Mouse (Mus musculus) stomach, embryonic 14.5 days (tissue): ENCODE data around the gene H2afy. TPM values are rescaled to one million over a fixed set of nuclear protein-coding genes. Genes with fewer than 3 reads are reported as not detected.

ENCODE experiments used
- ATAC-seq: fragments of 200-750 bp; cut with Nextera tagmentation; 2 replicates; pipeline ENCODE4 v1.8.0; 2017; ENCODE audit warnings: low read depth, moderate TSS enrichment; ENCODE audit not compliant: insufficient number of reproducible peaks, insufficient read depth, low FRiP score
- H3K27ac ChIP-seq: fragments of 300-500 bp; sonication (generic); 2 replicates; pipeline ENCODE4 v1.5.1; 2014; ENCODE audit warnings: mild to moderate bottlenecking, low read length, moderate library complexity, mixed read lengths
- H3K27me3 ChIP-seq: fragments of 300-500 bp; sonication (generic); 2 replicates; pipeline ENCODE4 v1.6.1; 2014; ENCODE audit warnings: low read length, control low read depth, mixed read lengths; ENCODE audit not compliant: control insufficient read depth, insufficient read depth
- H3K36me3 ChIP-seq: fragments of 300-500 bp; sonication (generic); 2 replicates; pipeline ENCODE4 v1.6.1; 2014; ENCODE audit warnings: mild to moderate bottlenecking, control low read depth, low read length, moderate library complexity, mixed read lengths; ENCODE audit not compliant: control insufficient read depth, insufficient read depth
- H3K4me1 ChIP-seq: fragments of 300-500 bp; sonication (generic); 2 replicates; pipeline ENCODE4 v1.6.1; 2014; ENCODE audit warnings: low read length, control low read depth, mixed read lengths; ENCODE audit not compliant: control insufficient read depth, insufficient read depth
- H3K4me2 ChIP-seq: fragments of 300-500 bp; sonication (generic); replicated peaks from 2 replicates; pipeline ENCODE4 v1.6.1; 2014; ENCODE audit warnings: low read depth, low read length, control low read depth
- H3K4me3 ChIP-seq: fragments of 300-500 bp; sonication (generic); 2 replicates; pipeline ENCODE4 v1.5.1; 2014; ENCODE audit warnings: low read depth, low read length, control low read depth
- H3K9ac ChIP-seq: fragments of 300-500 bp; sonication (generic); replicated peaks from 2 replicates; pipeline ENCODE4 v1.6.1; 2014; ENCODE audit warnings: low read depth, mild to moderate bottlenecking, control low read depth, low read length, moderate library complexity, mixed read lengths
- H3K9me3 ChIP-seq: fragments of 300-500 bp; sonication (generic); 2 replicates; pipeline ENCODE4 v1.6.1; 2016; ENCODE audit warnings: low read depth, low read length, control low read depth; ENCODE audit not compliant: control insufficient read depth
- WGBS: fragments of 180-500 bp; shearing (Covaris S2); extraction: QIAGEN DNeasy Blood & Tissue Kit; methylation state at CpG from one replicate; pipeline ENCODE4 v1.1.7; 2014; 5-methylcytosine and 5-hydroxymethylcytosine counted together
- polyA plus RNA-seq: library from polyadenylated mRNA; unstranded; fragments of >200 nt; fragmentation: Nextera tagmentation; extraction: Ambion mirVana; gene quantifications from 2 replicates; pipeline ENCODE4 v1.2.1, GENCODE M21; 2014

Gene H2afy
- polyA plus RNA-seq, 1 experiment from 2014 or later = 375 TPM

DNA sequence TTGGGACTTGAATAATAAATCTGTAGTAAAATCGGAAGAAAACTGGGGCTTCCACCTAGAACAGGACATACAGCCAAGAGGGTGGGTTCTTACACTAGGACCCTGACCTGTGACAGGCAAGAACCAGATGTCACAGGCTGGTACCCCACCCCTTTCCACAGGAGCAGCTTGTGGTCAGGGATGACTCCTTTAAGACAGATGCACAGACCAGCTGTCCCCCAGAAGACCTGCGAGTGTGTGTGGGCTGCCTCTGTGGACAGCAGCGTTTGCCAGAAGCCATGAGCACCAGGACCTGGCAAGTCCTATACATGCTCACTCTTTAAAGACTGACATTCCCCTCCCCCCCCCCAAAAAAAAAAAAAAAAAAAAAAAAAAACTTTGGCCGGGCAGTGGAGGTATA, 7.1 kb downstream of the H2afy start:
- H3K9me3 ChIP-seq = no peaks in the 10 kb centered on the region
- peaks cover 51% of the 10 kb centered on the region for H3K36me3 ChIP-seq
- H3K4me3 ChIP-seq = no peak overlapping the region
- no peak for ATAC-seq
- H3K9ac ChIP-seq = no peak overlapping the region
- peaks cover 16% of the 10 kb centered on the region for H3K4me1 ChIP-seq
- 78% methylated on average over 4 of the region's 4 CpGs for WGBS
- H3K27me3 ChIP-seq = no peaks in the 10 kb centered on the region
- no peak overlapping the region for H3K4me2 ChIP-seq
- no peak overlapping the region for H3K27ac ChIP-seq

DNA sequence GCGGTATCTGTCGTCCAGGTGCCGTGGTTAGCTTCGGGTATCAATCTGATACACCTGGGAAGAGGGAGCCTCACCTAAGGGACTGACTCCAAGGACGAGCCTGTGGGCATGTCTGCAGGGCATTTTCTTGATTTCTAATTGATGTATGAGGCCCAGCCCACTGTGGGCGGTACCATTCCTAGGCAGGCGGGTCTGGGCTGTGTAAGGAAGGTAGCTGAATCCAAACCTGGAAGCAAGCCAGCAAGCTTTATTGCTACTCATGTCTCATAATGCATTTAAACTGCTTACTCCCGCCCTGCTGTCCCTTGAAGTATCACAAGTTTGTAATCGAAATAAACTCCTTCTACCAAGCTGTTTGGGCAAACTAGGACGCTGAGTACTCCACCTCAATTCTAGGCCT, 10.5 kb downstream of the H2afy start:
- Histone ChIP-seq H3K4me2 (no peak overlapping the region), H3K9me3 (no peaks in the 10 kb centered on the region), H3K27ac (no peak overlapping the region), H3K27me3 (no peaks in the 10 kb centered on the region), H3K9ac (no peak overlapping the region), H3K4me1 (no peaks in the 10 kb centered on the region), H3K4me3 (no peak overlapping the region), H3K36me3 (peaks cover 80% of the 10 kb centered on the region)
- 83% methylated on average over 10 of the region's 10 CpGs for WGBS
- ATAC-seq = no peak

DNA sequence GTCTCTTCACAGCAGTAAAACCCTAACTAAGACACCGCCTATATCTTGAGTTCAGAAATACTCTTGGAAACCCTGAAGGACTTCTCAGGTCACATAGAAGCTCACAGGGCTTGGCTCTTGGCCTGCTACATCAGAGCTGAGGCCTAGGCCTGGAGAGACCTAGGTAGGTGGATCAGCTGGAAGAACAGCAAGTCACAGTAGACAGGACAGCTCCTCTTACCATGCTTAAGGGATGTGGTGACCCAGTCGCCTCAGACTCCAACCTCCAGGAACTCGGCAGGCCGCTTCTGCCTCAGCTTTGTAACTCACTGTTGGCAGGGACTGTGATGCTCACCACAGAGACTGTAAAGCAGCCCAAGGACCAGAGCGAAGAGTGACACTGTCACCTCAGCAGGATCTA, 13.1 kb downstream of the H2afy start:
- Histone ChIP-seq H3K9ac (no peak overlapping the region), H3K27me3 (no peaks in the 10 kb centered on the region), H3K36me3 (peaks cover 86% of the 10 kb centered on the region), H3K4me1 (peaks cover 4% of the 10 kb centered on the region; the same call in 1 of the 2 replicates), H3K4me3 (no peak overlapping the region), H3K9me3 (no peaks in the 10 kb centered on the region), H3K27ac (no peak overlapping the region), H3K4me2 (no peak overlapping the region)
- WGBS = 96% methylated on average over 5 of the region's 5 CpGs
- ATAC-seq = no peak

DNA sequence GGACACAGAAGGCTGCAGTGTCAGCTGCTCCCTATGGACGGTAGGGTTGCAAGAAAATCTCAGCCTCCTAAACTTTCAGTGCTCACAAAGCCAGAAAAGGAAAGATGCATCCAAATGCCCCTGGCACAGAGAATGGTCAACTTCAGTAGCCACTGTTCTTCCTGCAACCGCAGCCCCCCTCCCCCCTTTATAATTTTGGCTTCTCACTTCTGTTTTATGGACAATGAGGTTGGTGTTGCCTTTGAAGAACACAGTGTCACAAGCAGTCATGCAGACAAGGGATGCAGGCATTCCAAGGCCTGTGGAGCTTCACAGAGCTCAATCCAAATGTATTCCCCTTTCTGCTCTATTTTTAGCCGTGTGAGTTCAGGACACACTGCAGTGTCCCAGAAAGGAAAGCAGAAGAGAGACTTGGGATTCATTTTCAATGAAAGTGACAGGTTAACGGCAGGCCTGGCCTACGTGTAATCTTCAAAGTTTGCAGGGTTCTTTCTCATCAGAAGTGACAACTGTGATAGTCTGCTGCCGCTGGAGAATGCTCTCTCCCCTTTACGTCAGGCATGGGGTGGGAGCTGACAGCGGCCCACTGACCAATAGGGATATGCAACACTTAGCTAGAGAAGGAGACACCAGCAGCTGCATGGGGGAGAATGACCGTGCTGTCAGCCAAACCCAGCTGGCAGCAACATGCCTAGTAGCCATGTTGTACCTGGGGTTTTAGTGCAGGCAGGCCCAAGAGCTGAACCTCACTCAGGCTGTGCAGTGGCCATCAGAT, 18.0 kb downstream of the H2afy start:
- no peaks in the 10 kb centered on the region for H3K9me3 ChIP-seq
- peaks cover 50% of the 10 kb centered on the region for H3K36me3 ChIP-seq
- H3K4me2 ChIP-seq = no peak overlapping the region
- no peak overlapping the region for H3K9ac ChIP-seq
- no peaks in the 10 kb centered on the region for H3K27me3 ChIP-seq
- no peak overlapping the region for H3K4me3 ChIP-seq
- H3K4me1 ChIP-seq = peaks cover 48% of the 10 kb centered on the region
- H3K27ac ChIP-seq = no peak overlapping the region
- WGBS = 65% methylated on average over 9 of the region's 9 CpGs
- ATAC-seq = no peak

DNA sequence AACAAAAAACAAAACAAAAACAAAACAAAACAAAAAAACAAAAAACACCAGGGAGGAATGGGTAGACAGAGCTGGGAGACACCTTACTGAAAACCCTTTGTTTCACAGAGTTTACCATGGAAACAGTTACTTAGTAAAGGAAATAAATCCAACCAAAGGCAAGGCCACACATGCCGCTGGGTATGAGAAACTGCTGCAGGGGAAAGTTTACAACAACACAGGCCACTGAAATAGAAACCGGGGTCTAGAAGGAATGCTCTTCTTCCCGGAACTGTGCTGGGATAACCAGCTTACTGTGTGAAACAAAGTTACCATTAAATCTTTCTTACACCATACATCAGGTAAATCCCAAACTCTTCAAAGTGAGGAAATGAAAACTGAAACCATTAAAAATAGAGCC, 20.3 kb downstream of the H2afy start:
- H3K36me3 ChIP-seq = peaks cover 34% of the 10 kb centered on the region
- peak overlapping the region; percentile 74; the same call in 1 of the 2 replicates for H3K27ac ChIP-seq
- 16% methylated on average over 3 of the region's 3 CpGs for WGBS
- peaks cover 71% of the 10 kb centered on the region for H3K4me1 ChIP-seq
- no peak overlapping the region for H3K9ac ChIP-seq
- H3K4me3 ChIP-seq = no peak overlapping the region
- ATAC-seq = no peak
- no peaks in the 10 kb centered on the region for H3K9me3 ChIP-seq
- no peaks in the 10 kb centered on the region for H3K27me3 ChIP-seq
- no peak overlapping the region for H3K4me2 ChIP-seq

DNA sequence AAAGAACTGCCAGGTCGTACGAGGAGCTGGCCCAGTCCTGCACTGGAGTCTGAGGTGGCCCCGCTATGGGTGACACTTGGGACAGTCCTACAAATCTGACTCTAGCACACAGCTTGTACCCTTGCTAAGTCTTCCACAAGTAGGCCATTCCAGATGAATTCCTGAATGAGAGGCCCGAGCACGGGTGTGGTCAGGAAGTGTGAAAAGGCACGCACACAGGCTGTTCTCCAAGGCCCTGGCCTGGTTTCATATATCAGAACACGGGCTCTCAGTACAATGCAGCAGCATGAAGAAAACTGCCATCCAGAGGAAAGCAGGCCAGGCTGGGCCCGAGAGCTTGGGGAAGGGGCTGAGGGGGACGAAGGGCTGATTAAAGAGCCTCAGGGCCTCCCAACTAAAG, 20.8 kb downstream of the H2afy start:
- Histone ChIP-seq H3K36me3 (peaks cover 34% of the 10 kb centered on the region), H3K4me1 (peaks cover 76% of the 10 kb centered on the region), H3K27me3 (no peaks in the 10 kb centered on the region), H3K27ac (peak overlapping the region; percentile 74), H3K9ac (no peak overlapping the region), H3K4me3 (no peak overlapping the region), H3K9me3 (no peaks in the 10 kb centered on the region), H3K4me2 (no peak overlapping the region)
- 35% methylated on average over 9 of the region's 9 CpGs for WGBS
- no peak for ATAC-seq

DNA sequence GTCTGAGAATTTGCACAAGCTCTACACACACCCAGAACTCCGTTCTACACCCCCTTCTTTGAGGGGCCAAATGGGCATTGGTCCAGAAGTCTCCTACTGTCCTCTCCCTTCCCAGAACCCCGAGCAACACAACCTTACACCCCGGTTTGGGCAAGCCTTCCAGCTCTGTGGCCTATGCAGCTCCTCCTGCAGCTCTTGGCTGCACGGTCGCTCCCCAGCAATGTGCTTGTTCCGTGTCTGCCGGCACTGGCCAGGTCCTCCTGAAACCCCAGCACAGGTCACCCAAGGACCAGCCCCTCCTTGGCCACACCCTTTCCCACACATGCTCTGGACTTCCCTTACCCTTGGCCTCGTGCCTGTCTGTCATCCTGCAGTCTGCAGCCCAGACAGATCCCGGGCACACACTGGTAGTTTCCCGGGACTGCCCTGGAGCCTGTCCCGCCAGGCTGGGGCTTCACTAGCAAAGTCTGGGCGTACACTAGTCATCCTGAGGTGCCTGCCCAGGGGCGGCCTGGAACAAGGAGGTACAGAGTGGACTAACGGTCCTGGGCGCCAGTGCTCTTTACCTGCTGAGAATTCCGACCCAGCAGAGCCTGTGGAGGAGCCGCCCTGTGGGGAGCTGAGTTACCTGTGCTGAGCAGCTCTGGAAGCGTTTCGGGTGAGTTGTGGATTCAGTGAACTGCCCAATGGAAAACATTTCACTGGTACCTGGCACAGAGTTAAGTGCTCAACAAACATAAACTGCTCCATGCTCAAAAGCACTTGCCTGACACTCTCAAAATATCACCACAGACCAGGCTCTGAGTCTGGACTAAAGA, 22.5 kb downstream of the H2afy start:
- WGBS = 41% methylated on average over 19 of the region's 19 CpGs
- no peaks in the 10 kb centered on the region for H3K27me3 ChIP-seq
- no peak overlapping the region for H3K4me3 ChIP-seq
- H3K27ac ChIP-seq = peak overlapping the region; percentile 95
- no peaks in the 10 kb centered on the region for H3K9me3 ChIP-seq
- H3K4me2 ChIP-seq = peak overlapping the region; percentile 22; the same call in 1 of the 2 replicates
- H3K4me1 ChIP-seq = peaks cover 90% of the 10 kb centered on the region
- peaks cover 21% of the 10 kb centered on the region for H3K36me3 ChIP-seq
- H3K9ac ChIP-seq = peak overlapping the region; percentile 2; the same call in 1 of the 2 replicates
- ATAC-seq = peak; percentile 23

DNA sequence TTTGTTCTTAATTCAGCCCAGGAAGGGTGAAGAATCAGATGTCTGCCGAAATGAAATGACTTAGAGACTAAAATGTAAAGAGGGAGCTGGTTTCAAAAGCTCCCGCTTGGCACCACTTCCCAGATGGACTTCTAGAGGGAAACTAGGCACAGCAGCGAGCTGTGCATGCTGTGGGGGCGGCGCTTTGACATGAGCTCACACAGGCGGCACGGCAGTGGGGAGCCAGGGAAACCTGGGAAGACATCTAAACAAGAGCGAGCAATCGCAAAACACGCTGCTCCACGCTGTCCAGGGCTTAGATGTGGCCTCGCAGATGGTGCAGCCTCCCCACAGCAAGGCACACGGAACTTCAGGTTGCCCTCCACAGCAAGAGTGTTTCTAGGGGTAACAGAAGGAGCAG, 23.2 kb downstream of the H2afy start:
- H3K9me3 ChIP-seq = no peaks in the 10 kb centered on the region
- H3K4me1 ChIP-seq = peaks cover 93% of the 10 kb centered on the region
- H3K4me3 ChIP-seq = no peak overlapping the region
- peak; percentile 4; the same call in 1 of the 2 replicates for ATAC-seq
- 28% methylated on average over 13 of the region's 13 CpGs for WGBS
- H3K27me3 ChIP-seq = no peaks in the 10 kb centered on the region
- peaks cover 18% of the 10 kb centered on the region for H3K36me3 ChIP-seq
- H3K27ac ChIP-seq = peak overlapping the region; percentile 95
- H3K9ac ChIP-seq = peak overlapping the region; percentile 2; the same call in 1 of the 2 replicates
- peak overlapping the region; percentile 22; the same call in 1 of the 2 replicates for H3K4me2 ChIP-seq
